Mouse (Mus musculus): ENCODE results near the gene Zfp184. TPM values are rescaled to one million over a fixed set of nuclear protein-coding genes. Genes with fewer than 3 reads are reported as not detected.

Zfp184 gene
- total RNA-seq, 2 experiments from 2014 or later, result 13.3 to 15.7 TPM

DNA sequence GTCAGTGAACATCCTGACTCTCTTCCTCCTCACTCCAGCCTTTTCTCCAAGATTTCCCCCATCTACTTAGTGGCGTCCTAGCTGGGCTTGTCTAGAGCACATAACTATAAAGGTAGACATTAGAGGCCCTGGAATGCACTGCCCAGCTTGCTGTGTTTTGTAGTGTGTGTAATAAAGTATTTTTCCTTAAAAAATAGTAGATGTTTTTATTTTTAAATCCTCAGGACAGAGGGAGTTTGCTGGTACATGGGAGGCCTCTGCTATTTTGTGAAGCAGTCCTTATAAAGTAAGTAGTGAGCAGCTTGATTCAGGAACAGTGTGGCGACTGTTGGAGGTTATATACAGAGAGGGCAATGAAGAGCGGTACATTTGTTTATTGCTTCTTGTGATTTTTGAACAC, 63.8 kb downstream of the Zfp184 start:
- no peak for ATAC-seq (replicated peaks; ENCODE audit: poor library complexity, severe bottlenecking)

DNA sequence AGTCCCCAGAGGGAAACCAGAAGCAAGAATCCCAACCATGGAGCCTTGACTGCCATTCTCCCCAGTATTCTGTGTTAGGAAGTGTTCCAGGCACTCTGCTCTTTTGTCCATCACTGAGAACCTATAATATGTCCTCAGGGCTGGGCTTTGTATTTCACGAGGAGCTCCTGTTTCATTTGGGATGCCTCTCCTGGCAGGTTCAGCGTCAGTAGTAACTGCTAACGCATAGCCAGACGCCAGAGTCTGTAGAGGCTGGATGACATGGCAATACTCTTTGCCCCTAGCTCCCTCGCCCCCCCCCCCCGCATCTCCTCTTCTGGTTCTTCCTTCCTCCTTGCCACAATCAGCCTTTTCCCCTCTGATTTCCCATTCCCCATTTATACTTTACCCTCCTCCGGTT, 64.7 kb downstream of the Zfp184 start, which contains the start of gene Prss16:
Gene Prss16, minus strand, starts transcription at position 101 of the 400 bp plus-strand sequence.
- ATAC-seq (replicated peaks; ENCODE audit: poor library complexity, severe bottlenecking), result no peak

Other genes starting within 250 kb of the Zfp184 start
- gene Olfr1359, start 247.0 kb upstream of the Zfp184 start, total RNA-seq (2014; fragmentation: Nextera tagmentation), result not detected in 2 replicates
- not detected in 2 replicates for gene Olfr1359, start 247.0 kb upstream of the Zfp184 start, total RNA-seq (2017)
- 210 and 236 TPM in 2 replicates for gene Hist1h2bl, start 229.0 kb upstream of the Zfp184 start, total RNA-seq (2014; fragmentation: Nextera tagmentation)
- 416 and 515 TPM in 2 replicates for gene Hist1h2bl, start 229.0 kb upstream of the Zfp184 start, total RNA-seq (2017)
- gene Hist1h2ai, start 228.7 kb upstream of the Zfp184 start, total RNA-seq (2014; fragmentation: Nextera tagmentation), result 17.2 TPM in 1 of 2 replicates, not detected in the other
- 2,072 and 5,185 TPM in 2 replicates for gene Hist1h2ai, start 228.7 kb upstream of the Zfp184 start, total RNA-seq (2017)
- 4.5 TPM in 1 of 2 replicates, not detected in the other for gene Hist1h3h, start 227.4 kb upstream of the Zfp184 start, total RNA-seq (2014; fragmentation: Nextera tagmentation)
- gene Hist1h3h, start 227.4 kb upstream of the Zfp184 start, total RNA-seq (2017), result 334 and 360 TPM in 2 replicates
- 123 and 125 TPM in 2 replicates for gene Hist1h2bm, start 223.1 kb upstream of the Zfp184 start, total RNA-seq (2014; fragmentation: Nextera tagmentation)
- 554 and 641 TPM in 2 replicates for gene Hist1h2bm, start 223.1 kb upstream of the Zfp184 start, total RNA-seq (2017)
- gene Hist1h4j, start 210.0 kb upstream of the Zfp184 start, total RNA-seq (2014; fragmentation: Nextera tagmentation), result 2.1 and 2.5 TPM in 2 replicates
- gene Hist1h4j, start 210.0 kb upstream of the Zfp184 start, total RNA-seq (2017), result 277 and 325 TPM in 2 replicates
- 143 and 341 TPM in 2 replicates for gene Hist1h4k, start 194.6 kb upstream of the Zfp184 start, total RNA-seq (2014; fragmentation: Nextera tagmentation)
- 2,272 and 2,398 TPM in 2 replicates for gene Hist1h4k, start 194.6 kb upstream of the Zfp184 start, total RNA-seq (2017)
- 8.6 and 105 TPM in 2 replicates for gene Hist1h2ak, start 191.3 kb upstream of the Zfp184 start, total RNA-seq (2014; fragmentation: Nextera tagmentation)
- 1,120 and 1,478 TPM in 2 replicates for gene Hist1h2ak, start 191.3 kb upstream of the Zfp184 start, total RNA-seq (2017)
- gene Hist1h2bn, start 191.0 kb upstream of the Zfp184 start, total RNA-seq (2014; fragmentation: Nextera tagmentation), result 168 and 218 TPM in 2 replicates
- gene Hist1h2bn, start 191.0 kb upstream of the Zfp184 start, total RNA-seq (2017), result 1,437 and 1,878 TPM in 2 replicates
- 278 and 329 TPM in 2 replicates for gene Hist1h1b, start 164.5 kb upstream of the Zfp184 start, total RNA-seq (2014; fragmentation: Nextera tagmentation)
- 1,634 and 1,715 TPM in 2 replicates for gene Hist1h1b, start 164.5 kb upstream of the Zfp184 start, total RNA-seq (2017)
- 73.1 and 153 TPM in 2 replicates for gene Hist1h3i, start 161.7 kb upstream of the Zfp184 start, total RNA-seq (2014; fragmentation: Nextera tagmentation)
- gene Hist1h3i, start 161.7 kb upstream of the Zfp184 start, total RNA-seq (2017), result 268 and 310 TPM in 2 replicates
- gene Hist1h2an, start 157.9 kb upstream of the Zfp184 start, total RNA-seq (2014; fragmentation: Nextera tagmentation), result 8.9 TPM in 1 of 2 replicates, not detected in the other
- 984 and 1,144 TPM in 2 replicates for gene Hist1h2an, start 157.9 kb upstream of the Zfp184 start, total RNA-seq (2017)
- gene Hist1h2bp, start 157.6 kb upstream of the Zfp184 start, total RNA-seq (2014; fragmentation: Nextera tagmentation), result 8.8 and 28.0 TPM in 2 replicates
- 41.2 and 55.0 TPM in 2 replicates for gene Hist1h2bp, start 157.6 kb upstream of the Zfp184 start, total RNA-seq (2017)
- gene Hist1h2bq, start 134.9 kb upstream of the Zfp184 start, total RNA-seq (2014; fragmentation: Nextera tagmentation), result 261 and 279 TPM in 2 replicates
- 496 and 652 TPM in 2 replicates for gene Hist1h2bq, start 134.9 kb upstream of the Zfp184 start, total RNA-seq (2017)
- gene Hist1h2ao, start 134.6 kb upstream of the Zfp184 start, total RNA-seq (2014; fragmentation: Nextera tagmentation), result 54.5 TPM in 1 of 2 replicates, not detected in the other
- 38.4 TPM in 1 of 2 replicates, not detected in the other for gene Hist1h2ao, start 134.6 kb upstream of the Zfp184 start, total RNA-seq (2017)
- 72.5 and 88.1 TPM in 2 replicates for gene Hist1h4m, start 133.3 kb upstream of the Zfp184 start, total RNA-seq (2014; fragmentation: Nextera tagmentation)
- 1,782 and 2,792 TPM in 2 replicates for gene Hist1h4m, start 133.3 kb upstream of the Zfp184 start, total RNA-seq (2017)
- 21.5 and 58.9 TPM in 2 replicates for gene Hist1h4n, start 112.9 kb upstream of the Zfp184 start, total RNA-seq (2014; fragmentation: Nextera tagmentation)
- gene Hist1h4n, start 112.9 kb upstream of the Zfp184 start, total RNA-seq (2017), result 1,825 and 2,129 TPM in 2 replicates
- gene Hist1h2ap, start 111.6 kb upstream of the Zfp184 start, total RNA-seq (2014; fragmentation: Nextera tagmentation), result 38.3 and 85.3 TPM in 2 replicates
- gene Hist1h2ap, start 111.6 kb upstream of the Zfp184 start, total RNA-seq (2017), result 5,843 and 7,480 TPM in 2 replicates
- 243 and 249 TPM in 2 replicates for gene Hist1h2br, start 111.4 kb upstream of the Zfp184 start, total RNA-seq (2014; fragmentation: Nextera tagmentation)
- 665 and 823 TPM in 2 replicates for gene Hist1h2br, start 111.4 kb upstream of the Zfp184 start, total RNA-seq (2017)
- gene Pom121l2, start 36.1 kb downstream of the Zfp184 start, total RNA-seq (2014; fragmentation: Nextera tagmentation), result not detected in 2 replicates
- gene Pom121l2, start 36.1 kb downstream of the Zfp184 start, total RNA-seq (2017), result not detected in 2 replicates
- 12.8 and 15.1 TPM in 2 replicates for gene Prss16, start 64.6 kb downstream of the Zfp184 start, total RNA-seq (2014; fragmentation: Nextera tagmentation)
- gene Prss16, start 64.6 kb downstream of the Zfp184 start, total RNA-seq (2017), result 8.3 and 9.1 TPM in 2 replicates
- 13.4 TPM in 1 of 2 replicates, not detected in the other for gene Hist1h2ah, start 90.5 kb downstream of the Zfp184 start, total RNA-seq (2014; fragmentation: Nextera tagmentation)
- 1,444 and 2,588 TPM in 2 replicates for gene Hist1h2ah, start 90.5 kb downstream of the Zfp184 start, total RNA-seq (2017)
- gene Hist1h2bk, start 90.8 kb downstream of the Zfp184 start, total RNA-seq (2014; fragmentation: Nextera tagmentation), result 9.6 and 80.5 TPM in 2 replicates
- 2,021 and 2,596 TPM in 2 replicates for gene Hist1h2bk, start 90.8 kb downstream of the Zfp184 start, total RNA-seq (2017)
- 56.3 and 74.3 TPM in 2 replicates for gene Hist1h4i, start 96.3 kb downstream of the Zfp184 start, total RNA-seq (2014; fragmentation: Nextera tagmentation)
- 87.0 TPM in 2 replicates for gene Hist1h4i, start 96.3 kb downstream of the Zfp184 start, total RNA-seq (2017)
- gene Hist1h2ag, start 97.8 kb downstream of the Zfp184 start, total RNA-seq (2014; fragmentation: Nextera tagmentation), result 2.7 and 32.2 TPM in 2 replicates
- gene Hist1h2ag, start 97.8 kb downstream of the Zfp184 start, total RNA-seq (2017), result 1,459 and 1,590 TPM in 2 replicates
- gene Hist1h2bj, start 98.1 kb downstream of the Zfp184 start, total RNA-seq (2014; fragmentation: Nextera tagmentation), result 83.1 and 134 TPM in 2 replicates
- 859 and 990 TPM in 2 replicates for gene Hist1h2bj, start 98.1 kb downstream of the Zfp184 start, total RNA-seq (2017)
- gene Vmn1r188, start 139.3 kb downstream of the Zfp184 start, total RNA-seq (2014; fragmentation: Nextera tagmentation), result not detected in 2 replicates
- not detected in 2 replicates for gene Vmn1r188, start 139.3 kb downstream of the Zfp184 start, total RNA-seq (2017)
- gene Vmn1r189, start 160.7 kb downstream of the Zfp184 start, total RNA-seq (2014; fragmentation: Nextera tagmentation), result not detected in 2 replicates
- not detected in 2 replicates for gene Vmn1r189, start 160.7 kb downstream of the Zfp184 start, total RNA-seq (2017)
- gene Vmn1r191, start 238.9 kb downstream of the Zfp184 start, total RNA-seq (2014; fragmentation: Nextera tagmentation), result not detected in 2 replicates
- not detected in 2 replicates for gene Vmn1r191, start 238.9 kb downstream of the Zfp184 start, total RNA-seq (2017)
- gene Vmn1r192, start 246.0 kb downstream of the Zfp184 start, total RNA-seq (2014; fragmentation: Nextera tagmentation), result not detected in 2 replicates
- not detected in 2 replicates for gene Vmn1r192, start 246.0 kb downstream of the Zfp184 start, total RNA-seq (2017)